Mouse (Mus musculus) splenic B cell, adult 2 months (primary cell): ENCODE measurements around the gene Traf1.

Experiments
- DNase-seq: peaks from one replicate; pipeline ENCODE4 v3.0.0-alpha.2; 2011; ENCODE audit warnings: low read depth, low spot score
- H3K27me3 ChIP-seq: 2 replicates; pipeline ENCODE4 v1.6.1; 2012; ENCODE audit warnings: mild to moderate bottlenecking, low read length, moderate library complexity, mixed read lengths; ENCODE audit not compliant: control insufficient read depth, poor library complexity, insufficient read depth, severe bottlenecking
- H3K36me3 ChIP-seq: 2 replicates; pipeline ENCODE4 v1.6.1; 2012; ENCODE audit warnings: mild to moderate bottlenecking, low read length, moderate library complexity, mixed read lengths; ENCODE audit not compliant: control insufficient read depth, poor library complexity, insufficient read depth, severe bottlenecking

Gene Traf1

DNA sequence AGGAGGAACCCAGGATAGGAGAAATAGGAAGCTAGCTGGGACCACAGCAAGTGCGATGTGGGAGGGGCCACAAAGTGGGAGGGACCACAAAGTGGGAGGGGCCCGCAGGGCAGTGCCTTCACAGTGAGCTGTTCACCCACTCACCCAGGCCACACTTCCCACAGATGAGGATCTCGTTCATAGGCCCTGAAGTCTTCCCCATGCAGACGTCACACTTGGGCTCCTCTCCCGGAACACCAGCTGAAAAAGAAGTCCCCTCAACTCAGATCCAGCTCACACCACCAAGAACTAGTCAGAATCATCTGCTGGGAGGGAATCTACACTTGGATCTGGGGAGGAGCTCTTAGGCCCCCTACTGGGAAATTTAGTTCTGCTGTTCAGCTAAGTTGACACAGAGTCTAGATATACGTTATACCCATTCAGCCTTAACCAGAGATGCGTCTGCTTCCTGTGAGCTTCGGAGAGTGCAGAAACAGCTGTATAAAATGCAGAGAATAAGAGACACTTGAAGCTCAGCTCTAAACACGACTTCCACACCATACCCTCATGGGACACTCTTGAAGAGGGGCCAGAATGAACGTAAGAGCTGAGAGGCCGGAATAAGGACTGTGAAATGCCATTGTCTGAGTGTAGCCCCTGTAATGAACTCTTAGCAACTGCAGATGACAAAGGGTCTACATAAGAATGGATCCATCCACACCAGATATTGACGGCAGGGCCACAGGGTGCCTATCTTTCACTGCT is 54.5 kb downstream of the Traf1 start:
- Histone ChIP-seq H3K27me3 (no peaks in the 10 kb centered on the region), H3K36me3 (no peaks in the 10 kb centered on the region)
- peak; percentile 85 for DNase-seq

DNA sequence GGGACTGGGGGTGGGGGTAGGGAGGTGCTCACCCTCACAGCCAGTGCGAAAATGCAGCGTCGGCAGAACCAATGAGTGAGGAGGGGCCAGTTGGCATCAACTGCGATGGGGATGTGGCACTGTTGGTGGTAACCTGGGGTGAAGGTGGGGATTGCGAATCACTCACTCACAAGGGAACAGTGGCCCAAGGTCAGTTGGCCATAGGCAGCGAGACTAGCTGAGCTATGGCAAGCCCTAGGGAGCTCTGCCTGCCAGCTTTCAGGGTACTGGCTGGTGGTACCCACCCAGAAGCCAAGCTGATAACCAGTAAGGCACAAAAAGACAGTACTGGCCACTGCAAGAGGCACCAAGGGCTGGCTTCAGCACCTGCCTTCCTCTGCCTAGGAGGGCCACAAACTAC is 55.1 kb downstream of the Traf1 start:
- no peaks in the 10 kb centered on the region for H3K36me3 ChIP-seq
- no peak for DNase-seq

DNA sequence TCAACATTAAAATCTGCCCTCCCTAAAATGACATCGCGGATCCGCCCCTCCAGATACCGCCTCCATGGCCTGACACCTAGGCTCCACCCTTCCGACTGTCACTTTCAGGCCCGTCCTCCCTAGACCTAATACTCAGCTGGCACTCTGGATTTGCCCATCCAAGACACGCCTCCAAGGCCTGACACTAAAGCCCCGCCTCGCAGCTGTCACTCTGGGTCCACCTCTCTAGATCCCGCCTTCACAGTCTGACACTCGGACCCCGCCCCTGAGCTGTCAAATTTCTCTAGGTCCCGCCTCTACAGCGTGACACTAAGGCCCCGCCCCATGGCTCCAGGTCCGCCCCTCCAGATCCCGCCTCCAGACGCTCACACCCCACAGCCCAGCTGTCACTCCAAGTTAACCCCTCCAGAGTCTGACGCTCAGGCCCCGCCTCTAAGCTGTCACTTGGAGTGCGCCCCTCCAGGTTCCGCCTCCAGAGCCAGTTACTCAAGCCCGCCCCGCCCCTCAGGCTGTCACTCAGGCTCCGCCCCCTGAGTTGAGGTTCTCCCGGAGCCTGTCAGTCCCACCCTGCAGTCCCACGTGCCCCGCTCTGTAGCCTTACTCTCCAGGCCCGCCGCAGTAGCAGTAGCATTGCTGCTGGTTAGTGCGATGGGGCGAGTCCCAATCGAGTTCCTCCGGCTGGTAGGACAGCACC is 56.6 kb downstream of the Traf1 start:
- DNase-seq, result peak; percentile 98
- Histone ChIP-seq H3K36me3 (no peaks in the 10 kb centered on the region), H3K27me3 (no peaks in the 10 kb centered on the region)

More for the DNA sequence above, 55.1 kb downstream of the Traf1 start:
- no peaks in the 10 kb centered on the region for H3K27me3 ChIP-seq

DNA sequence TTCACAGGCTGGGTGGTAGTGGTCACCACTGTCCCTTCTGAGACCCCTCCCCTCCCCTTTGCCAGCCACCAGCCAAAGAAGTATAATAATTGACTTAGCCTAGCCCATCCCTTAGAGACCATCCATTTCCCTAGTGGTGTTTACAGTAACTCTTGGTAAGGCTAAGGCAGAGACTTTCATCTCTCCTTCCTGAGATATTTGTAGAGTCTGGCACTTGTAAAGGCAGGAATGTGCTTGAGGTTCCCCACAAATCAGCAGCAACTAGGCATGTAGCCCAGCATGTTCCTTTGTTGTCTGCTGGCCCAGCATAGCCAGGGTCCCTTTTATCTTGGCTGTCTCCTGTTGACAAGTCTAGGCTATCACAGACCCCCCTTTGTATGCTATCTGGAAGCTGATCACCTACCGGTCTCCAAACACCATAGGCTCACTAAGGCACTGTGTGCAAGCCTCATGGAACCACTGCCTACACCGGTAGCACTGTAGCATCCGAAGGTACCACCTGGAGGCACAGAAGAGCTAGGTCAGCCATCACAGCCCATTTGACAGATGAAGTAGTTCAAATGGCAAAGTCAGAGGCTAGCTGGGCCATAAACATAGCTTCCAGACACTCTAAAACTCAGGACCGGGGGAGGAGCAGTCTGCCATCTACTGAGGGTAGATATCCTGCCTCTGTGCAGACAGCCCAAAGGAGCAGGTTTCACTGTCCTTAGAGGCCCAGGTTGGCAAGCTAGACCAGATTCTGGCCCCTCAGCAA is 57.7 kb downstream of the Traf1 start:
- Histone ChIP-seq H3K36me3 (no peaks in the 10 kb centered on the region), H3K27me3 (no peaks in the 10 kb centered on the region)
- no peak for DNase-seq

DNA sequence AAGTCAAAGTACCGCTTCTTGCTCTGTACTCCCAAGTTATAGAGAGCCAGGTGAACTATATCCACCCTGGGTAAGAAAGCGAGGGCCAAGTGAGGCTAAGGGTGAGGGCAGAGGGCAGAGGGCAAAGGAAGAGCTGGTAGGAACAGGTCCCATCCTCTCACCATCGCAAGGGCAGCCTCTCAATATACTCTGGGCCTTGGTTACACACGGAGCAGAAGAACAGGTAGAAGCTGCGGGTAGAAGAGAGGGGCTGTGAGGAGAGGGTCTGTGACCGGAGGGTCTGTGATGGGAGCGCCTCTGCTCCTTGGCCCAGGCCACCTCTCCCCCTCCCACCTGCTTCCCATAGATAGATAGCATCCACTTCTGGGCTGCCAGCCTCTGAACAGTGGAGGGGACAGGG is 58.4 kb downstream of the Traf1 start:
- Histone ChIP-seq H3K36me3 (no peaks in the 10 kb centered on the region), H3K27me3 (no peaks in the 10 kb centered on the region)
- DNase-seq, result no peak

DNA sequence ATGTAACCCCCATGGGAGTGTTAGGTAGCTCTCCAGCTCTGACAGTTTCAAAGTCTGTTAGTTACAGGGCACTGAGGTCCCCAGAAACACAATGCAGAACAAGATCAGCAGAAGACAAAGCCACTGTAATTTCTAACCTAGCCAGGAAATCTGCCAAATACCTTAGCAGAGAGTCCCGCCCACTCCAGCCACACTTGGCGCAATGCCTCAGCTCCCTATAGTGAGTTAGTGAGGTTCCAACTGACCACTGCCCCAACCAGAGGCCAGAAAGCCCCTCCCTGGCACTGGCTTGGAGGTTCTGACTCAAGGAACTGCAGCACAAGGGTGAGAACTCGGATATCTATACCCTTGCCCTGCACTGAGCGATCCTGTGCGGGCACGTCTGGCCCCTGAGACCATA is 58.8 kb downstream of the Traf1 start:
- Histone ChIP-seq H3K27me3 (no peaks in the 10 kb centered on the region), H3K36me3 (no peaks in the 10 kb centered on the region)
- DNase-seq, result no peak

DNA sequence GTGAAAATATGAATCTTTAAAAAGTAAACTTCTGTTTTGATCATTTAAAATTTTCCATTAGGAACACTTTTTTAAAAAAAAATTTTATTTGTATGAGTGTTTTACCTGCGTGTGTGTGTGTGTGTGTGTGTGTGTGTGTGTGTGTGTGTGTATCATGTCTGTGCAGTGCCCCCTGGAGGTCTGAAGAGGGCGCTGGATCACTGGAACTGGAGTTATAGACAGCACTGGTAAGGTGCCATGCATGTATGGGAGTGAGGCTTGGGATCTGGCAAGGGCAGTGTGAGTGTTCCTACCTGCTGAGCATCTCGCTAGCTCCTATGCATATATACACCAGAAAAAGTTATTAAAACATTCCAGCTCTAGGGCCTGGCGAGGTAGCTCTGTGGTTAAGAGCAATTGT is 59.8 kb downstream of the Traf1 start:
- H3K27me3 ChIP-seq, result no peaks in the 10 kb centered on the region
- no peak for DNase-seq
- no peaks in the 10 kb centered on the region for H3K36me3 ChIP-seq

DNA sequence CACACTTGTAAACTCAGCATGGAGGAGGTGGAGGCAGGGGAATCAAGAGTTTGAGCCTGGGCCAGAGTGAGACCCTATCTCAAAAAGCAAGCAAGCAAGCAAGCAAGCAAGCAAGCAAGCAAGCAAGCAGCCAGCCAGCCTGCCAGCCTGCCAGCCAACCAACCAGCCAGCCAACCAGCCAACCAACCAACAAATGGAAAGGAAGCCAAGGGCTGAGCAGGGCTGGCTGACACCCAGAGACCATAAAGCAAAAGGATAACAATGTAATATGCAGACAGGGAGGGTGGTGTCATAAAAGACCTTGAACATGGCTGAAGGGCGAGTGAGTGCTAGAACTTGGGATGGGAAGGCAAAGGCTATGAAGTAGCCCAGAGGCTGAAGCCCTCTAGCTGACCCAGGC is 61.2 kb downstream of the Traf1 start:
- DNase-seq, result no peak
- H3K36me3 ChIP-seq, result no peaks in the 10 kb centered on the region
- H3K27me3 ChIP-seq, result no peaks in the 10 kb centered on the region

DNA sequence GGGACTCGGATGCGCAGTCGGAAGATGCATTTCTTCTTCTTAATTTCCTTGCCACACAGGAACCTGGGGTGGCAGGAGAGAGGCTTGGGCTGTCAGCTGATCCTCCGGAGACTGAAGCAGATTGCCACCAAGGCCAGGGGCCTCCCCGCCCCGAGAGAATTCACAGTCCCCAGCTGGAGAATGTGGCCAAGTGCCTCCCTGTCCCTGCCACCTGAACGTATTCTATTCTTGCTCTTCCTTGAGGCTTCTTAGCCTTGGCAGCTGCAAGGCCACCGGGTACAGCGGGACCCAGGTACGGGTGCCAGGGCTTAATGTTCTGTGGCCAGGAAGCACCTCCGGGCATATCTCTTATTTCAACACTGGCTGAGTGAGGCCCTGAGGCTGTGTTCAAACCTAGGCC is 61.9 kb downstream of the Traf1 start:
- Histone ChIP-seq H3K27me3 (no peaks in the 10 kb centered on the region), H3K36me3 (no peaks in the 10 kb centered on the region)
- no peak for DNase-seq

DNA sequence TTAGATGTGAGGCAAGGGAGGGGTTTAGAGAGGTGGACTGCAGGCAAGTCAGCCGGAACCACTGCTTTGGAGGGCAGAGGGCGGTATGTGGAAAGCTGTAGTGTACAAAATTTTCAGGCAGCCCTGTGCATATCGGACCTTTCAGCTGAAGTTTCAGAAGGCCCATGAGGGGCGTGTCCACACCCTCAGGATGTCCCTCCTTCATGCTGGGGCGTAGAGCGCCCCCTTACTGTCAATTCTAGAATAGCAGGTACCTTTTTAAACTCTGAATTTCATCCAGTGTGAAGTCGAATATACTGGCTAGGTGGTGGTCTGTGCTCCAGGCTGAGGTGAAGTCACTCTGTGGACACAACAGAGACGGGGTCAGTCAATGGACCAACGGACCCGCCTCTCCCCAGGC is 63.8 kb downstream of the Traf1 start:
- Histone ChIP-seq H3K36me3 (no peaks in the 10 kb centered on the region), H3K27me3 (no peaks in the 10 kb centered on the region)
- DNase-seq, result peak; percentile 57

DNA sequence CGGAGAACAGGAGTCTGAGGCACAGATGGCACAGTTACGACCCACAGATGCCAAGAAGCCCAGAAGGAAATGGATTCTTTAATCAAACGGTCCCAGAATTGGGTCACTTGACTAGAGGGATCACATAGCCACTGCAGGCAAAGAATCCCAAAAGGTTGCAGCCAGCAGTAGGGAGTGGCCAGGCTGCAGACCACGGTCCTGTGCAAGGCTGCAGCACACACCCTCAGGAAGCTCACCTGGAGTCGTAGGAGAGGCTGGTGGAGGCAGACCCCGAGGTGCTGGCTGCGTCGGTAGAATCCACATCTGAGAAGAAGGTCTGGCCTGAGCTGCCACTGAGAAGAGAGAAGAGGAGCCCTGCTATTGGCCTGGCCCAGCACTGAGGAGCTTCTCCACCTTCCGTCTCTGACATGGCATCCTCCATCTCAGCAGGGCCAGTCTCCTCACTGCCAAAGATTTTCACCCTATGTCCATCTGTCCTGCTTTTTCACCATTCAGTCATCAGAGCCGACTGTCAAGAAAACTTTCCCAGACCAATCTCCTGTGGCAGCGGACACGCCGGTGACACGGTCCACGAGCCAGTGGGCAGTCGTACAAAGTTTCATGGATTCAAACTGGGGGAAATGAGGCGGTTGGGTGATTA is 64.6 kb downstream of the Traf1 start:
- no peak for DNase-seq
- H3K27me3 ChIP-seq, result no peaks in the 10 kb centered on the region
- H3K36me3 ChIP-seq, result no peaks in the 10 kb centered on the region

DNA sequence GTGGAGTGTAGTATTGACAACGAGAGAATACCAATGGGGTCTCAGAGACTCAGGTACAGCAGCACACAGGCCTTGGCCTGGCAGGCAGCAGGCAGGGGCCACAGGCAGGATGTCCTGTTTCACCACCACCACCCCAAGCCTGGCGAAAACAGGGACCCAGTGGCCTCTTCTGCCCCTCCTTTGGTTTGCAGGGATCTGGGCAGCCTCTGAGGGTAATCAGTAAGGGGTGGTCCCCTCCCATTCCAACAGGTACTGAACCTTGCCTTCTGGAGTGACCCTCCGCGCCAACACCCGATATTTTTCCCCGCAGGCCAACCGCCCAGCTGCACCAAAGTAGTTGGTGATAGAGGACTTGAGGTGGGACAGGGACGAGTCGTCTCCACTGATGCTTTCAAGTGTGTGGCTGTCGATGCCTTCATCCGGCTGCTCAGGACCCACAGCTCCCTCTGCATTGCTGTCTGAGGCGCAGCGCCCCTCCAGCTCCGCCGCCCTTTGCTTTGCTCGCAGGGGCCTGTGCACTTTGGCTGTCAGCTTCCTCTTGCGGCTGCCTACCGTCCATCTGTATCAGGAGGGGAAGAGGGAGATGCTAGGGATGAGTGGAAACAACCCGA is 66.0 kb downstream of the Traf1 start:
- no peaks in the 10 kb centered on the region for H3K36me3 ChIP-seq
- H3K27me3 ChIP-seq, result no peaks in the 10 kb centered on the region
- no peak for DNase-seq

DNA sequence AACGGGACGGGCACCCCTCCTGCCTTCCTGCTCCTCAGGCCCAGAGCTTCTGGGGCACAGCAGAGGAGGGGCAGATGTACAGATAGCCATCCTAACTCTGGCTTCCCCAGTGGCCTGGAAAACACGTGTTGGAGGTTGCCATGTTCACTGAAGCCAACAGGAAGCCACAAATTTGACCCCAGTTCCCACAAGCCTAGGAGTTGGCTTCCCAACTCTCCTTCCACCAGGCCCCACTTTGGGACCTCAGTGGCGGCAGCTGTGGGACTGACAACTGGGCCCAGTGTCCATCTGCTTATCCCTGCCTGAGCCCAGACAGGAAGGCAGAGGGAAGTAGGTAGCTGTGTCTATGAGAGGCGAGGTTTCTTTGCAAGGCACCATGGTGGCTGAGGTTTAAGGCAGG is 67.6 kb downstream of the Traf1 start:
- Histone ChIP-seq H3K27me3 (no peaks in the 10 kb centered on the region), H3K36me3 (no peaks in the 10 kb centered on the region)
- no peak for DNase-seq
